Mouse (Mus musculus) thymus, adult 18-20 months (tissue): Measurements from ENCODE around the gene Nuf2.

Experiments used
- DNase-seq, 2 experiments: peaks; one replicate each; pipeline ENCODE4 v3.0.0; 2022; ENCODE audit warnings: mixed read lengths in 2 of 2

Nuf2 gene

DNA sequence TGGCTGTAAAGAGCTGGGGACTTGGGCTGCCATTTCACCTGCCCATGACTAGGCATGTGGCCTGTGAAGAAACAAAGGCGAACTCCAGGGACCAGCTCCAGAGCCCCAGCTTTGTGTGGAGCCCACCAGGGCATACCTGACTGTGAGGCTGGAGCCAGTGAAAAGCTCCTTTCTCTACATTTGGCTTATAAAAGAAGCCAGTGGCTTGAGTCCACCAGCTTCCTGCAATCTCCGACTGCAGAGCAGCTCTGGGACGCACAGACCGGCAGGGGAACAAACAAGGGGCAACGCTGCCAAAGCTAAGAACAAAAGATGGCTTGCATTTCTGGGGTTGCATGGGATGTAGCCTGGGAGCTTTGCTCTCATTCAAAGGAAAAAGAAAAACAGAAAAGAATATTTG lies 63.5 kb downstream of the Nuf2 start:
- DNase-seq, result no peak

DNA sequence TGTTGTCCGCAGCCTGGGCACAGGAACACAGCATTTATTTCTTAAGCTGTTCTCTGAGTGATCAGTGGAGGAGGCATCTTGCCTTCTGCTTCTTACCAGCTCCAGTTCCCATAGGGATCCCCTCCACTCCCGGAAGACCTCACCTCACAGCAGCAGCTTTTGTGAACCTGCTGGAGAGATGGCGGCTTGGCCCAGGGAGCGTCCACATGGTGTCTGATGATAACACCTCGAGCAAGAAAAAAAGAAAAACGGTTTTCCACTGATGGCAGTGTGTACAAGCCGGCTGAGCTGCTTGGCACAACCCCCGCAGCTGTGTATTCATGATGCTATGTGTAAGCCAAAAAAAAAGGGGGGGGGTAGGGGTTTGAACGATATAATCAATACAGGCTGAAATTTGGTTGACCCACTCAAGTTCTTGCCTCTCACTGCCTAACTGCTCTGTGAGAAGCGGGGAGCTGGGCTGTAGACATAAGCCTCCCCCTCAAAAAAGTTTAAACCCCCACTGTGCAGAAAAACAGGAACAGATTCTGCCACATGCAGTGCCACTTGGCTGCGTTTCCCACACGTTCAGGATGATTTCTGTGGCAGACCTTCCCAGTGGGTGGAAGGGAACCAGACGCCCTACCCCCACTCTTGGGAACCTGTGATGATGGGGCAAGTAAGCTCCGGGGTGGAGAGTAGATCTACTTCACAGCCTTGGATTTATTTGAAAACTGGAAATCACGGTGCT lies 68.7 kb downstream of the Nuf2 start:
- DNase-seq, result no peak

DNA sequence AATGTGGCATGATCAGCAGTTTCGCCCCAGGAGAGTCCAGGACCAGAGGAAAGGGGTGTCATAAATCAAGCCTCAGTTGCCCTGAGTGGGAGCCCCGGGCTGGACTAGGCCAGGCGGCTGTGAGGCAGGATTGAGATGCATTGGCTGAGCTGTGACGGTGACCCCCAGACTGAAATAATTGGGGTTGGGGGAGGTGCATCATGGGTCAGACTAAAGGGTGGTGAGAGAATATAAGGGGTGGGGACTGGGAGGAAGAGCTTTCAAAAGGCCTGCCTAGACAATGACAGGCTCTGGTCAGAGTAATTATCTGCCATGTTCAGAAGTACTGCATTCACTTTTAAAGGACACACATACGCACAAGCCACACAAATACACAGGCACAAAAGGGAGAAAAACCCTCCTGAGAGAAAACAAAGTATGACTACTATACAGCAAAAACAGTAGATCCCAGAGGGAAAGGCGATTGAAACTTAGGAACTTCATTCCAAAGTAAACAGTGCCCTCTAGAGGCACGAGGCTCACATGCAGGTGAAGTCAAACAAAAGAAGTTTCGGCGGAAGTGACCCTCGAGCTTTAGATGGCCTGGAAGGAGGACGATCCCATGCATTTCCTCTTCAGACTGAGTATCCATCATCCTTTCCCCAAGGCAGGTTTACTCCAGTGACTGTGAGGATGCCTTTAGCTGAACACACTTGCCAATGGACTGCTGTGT lies 72.0 kb downstream of the Nuf2 start:
- DNase-seq, result no peak
